Mouse (Mus musculus): Measurements from ENCODE around the gene Ckm. TPM values are rescaled to one million over a fixed set of nuclear protein-coding genes. Genes with fewer than 3 reads are reported as not detected.

The Ckm gene
- not detected for polyA plus RNA-seq (2021)

DNA sequence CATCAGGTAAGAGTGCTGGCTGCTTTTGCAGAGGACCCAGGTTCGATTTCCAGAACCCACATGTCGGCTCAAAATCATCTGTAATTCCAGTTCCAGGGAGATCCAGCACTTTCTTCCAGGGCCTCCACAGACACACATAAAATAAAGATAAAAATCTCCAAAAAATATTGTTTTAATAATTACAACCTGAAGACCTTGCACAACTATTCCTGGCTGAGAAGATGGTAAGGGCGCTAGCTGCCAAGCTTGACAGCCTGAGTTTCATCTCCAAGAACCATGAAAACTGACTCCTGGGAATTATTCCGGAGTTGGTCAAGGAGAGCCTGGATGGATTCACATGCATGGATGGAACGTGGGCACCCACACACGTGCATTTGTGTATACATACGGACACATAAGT lies at the start of gene Ckm:
Gene Ckm, plus strand, starts transcription at position 301 of the 400 bp plus-strand sequence.
- H3K27me3 ChIP-seq, result no peaks in the 10 kb centered on the region
- CTCF ChIA-PET, result interaction anchor here (0.8 to 2.3 kb wide), 9 partner anchors 17 to 217 kb away, joined by 3 to 14 read pairs (median 4); no protein-coding TSS in a partner anchor
- in situ Hi-C loops (cut with MboI; ENCODE audit: low pct_unique_long_range_greater_than_20kb), result loop anchor here (5.0 kb wide), 1 partner anchor 173 kb away; the partner anchor contains the start of genes Gemin7 and Zfp296
- POLR2A ChIA-PET, result no interaction called here
- ATAC-seq, result no peak
- DNase-seq (ENCODE audit: low read depth, low spot score), result no peak
- TF ChIP-seq CTCF (IDR thresholded peaks at IDR 0.05), result no peak

DNA sequence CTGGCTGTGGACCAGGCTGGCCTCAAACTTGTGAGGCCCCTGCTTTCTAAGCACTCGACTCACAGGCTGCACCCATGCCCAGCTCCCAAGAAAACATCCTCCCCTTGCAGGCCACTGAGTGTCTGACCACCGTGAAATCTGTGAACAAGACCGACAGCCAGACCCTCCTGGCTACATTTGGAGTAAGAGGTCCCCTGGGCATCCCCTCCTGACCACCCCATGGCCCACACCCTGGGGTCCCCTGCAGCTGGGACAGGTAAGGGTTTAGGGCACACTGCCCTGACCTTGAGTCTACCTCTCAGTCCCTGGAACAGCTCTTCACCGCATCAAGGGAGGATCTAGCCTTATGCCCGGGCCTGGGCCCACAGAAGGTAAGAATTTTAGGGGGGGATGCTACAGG lies 49.6 kb upstream of the Ckm start:
- in situ Hi-C loops (cut with MboI; ENCODE audit: low pct_unique_long_range_greater_than_20kb), result no loop called here
- DNase-seq (ENCODE audit: low read depth, low spot score), result no peak
- POLR2A ChIA-PET, result no interaction called here
- no peak for ATAC-seq
- CTCF ChIA-PET, result interaction anchor here (1.4 to 1.7 kb wide), 2 partner anchors 12 to 70 kb away, joined by 3 to 4 read pairs; no protein-coding TSS in a partner anchor
- no peaks in the 10 kb centered on the region for H3K27me3 ChIP-seq
- TF ChIP-seq CTCF (IDR thresholded peaks at IDR 0.05), result no peak

DNA sequence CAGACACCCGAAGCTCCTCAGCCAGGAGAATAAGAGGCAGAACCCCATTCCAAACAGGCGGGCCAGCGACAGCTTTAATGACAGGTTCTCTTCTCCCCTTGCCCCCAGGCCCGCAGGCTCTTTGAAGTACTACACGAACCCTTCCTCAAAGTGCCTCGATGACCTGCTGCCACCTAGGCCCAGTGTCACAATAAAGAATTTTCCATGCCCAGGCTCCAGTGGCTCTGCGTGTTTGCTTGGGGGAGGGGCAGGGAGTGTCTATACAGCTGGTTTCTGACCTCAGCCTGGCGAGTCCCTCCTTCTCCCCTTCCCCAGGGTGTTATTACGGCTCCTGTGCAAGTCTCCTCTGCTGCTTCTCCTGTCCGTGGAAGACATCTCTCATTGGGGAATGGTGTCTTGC lies 48.3 kb upstream of the Ckm start:
- H3K27me3 ChIP-seq, result no peaks in the 10 kb centered on the region
- CTCF ChIA-PET, result interaction anchor here (1.0 to 1.7 kb wide), 2 partner anchors 13 to 178 kb away, joined by 3 read pairs; no protein-coding TSS in a partner anchor
- TF ChIP-seq CTCF (IDR thresholded peaks at IDR 0.05), result no peak
- no peak for ATAC-seq
- in situ Hi-C loops (cut with MboI; ENCODE audit: low pct_unique_long_range_greater_than_20kb), result no loop called here
- POLR2A ChIA-PET, result no interaction called here
- DNase-seq (ENCODE audit: low read depth, low spot score), result no peak

DNA sequence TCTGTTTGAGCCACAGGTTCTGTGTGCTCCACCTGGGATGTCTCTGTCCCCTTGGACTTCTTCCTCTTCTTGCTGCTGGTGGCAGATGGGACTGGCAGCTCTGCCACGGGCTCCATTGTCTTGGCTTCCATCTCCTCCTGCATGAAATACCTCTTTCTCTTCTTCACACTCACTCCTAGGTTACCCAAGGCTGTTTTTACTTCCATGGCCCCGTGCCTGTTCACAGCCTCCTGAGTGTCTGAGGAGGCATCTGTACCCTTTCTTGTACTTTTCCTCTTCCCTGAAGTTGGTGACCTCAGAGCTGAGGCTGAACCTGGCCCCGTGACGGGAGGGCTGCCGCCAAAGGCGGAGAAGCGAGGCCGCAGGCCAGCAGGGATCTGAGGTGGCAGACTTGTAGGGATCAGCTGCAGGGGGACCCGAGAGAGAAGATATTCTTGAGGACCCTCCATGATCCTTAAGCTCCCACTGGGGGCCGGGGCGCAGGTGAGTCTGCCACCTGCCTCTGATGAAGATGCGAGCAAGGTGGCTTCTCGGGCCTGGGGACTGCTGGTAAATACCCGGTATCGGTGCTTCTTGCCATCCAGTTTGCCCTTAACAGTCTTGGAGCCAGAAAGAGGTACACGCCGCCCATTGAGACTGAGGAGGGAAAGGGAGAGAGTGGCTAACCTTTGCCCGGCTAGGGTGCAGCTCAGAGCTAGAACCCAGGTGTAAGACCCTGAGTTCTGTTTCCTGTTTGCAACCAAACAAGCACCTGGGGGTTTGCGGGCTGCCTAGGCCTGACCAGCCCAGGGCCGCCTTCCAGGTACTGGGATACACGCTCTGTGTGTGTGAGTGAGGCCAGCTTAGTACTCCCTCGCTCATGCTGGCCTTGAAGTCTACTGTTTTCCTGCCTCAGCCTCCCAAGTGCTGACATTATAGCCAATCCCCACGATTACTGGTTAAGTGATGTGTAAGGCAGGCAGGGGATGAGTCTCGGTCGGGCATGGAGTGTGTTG lies 46.9 kb upstream of the Ckm start:
- in situ Hi-C loops (cut with MboI; ENCODE audit: low pct_unique_long_range_greater_than_20kb), result no loop called here
- no peaks in the 10 kb centered on the region for H3K27me3 ChIP-seq
- CTCF ChIA-PET, result interaction anchor here (0.8 kb wide), 1 partner anchor 57 kb away, joined by 3 read pairs; no protein-coding TSS in a partner anchor
- DNase-seq (ENCODE audit: low read depth, low spot score) (no peak), ATAC-seq (no peak)
- TF ChIP-seq CTCF (IDR thresholded peaks at IDR 0.05), result no peak
- POLR2A ChIA-PET, result no interaction called here

DNA sequence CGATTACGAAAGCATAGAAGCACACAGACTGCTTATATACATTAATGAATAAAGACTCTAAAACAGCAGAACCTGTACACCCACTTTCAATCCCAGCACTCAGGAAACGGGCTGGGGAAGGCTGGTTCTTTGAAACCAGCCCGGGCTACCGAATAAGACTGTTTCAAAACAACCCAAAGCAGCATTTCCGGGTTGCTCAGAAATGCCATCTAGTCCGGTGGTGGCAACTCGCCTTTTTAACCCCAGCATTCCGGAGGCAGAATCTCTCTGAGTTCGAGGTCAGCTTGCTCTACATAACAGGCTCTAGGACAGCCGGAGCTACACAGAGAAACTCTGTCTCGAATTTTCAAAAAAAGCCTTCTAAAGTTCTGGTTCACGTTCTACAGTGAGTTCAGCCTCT lies 45.9 kb upstream of the Ckm start:
- TF ChIP-seq CTCF (IDR thresholded peaks at IDR 0.05), result no peak
- DNase-seq (ENCODE audit: low read depth, low spot score), result no peak
- ChIA-PET CTCF (interaction anchor here (1.3 to 5.8 kb wide), 2 partner anchors 13 to 19 kb away, joined by 4 to 38 read pairs; no protein-coding TSS in a partner anchor), POLR2A (interaction anchor here (0.6 to 0.9 kb wide), 3 partner anchors 17 to 93 kb away, joined by 3 read pairs; no protein-coding TSS in a partner anchor)
- no peaks in the 10 kb centered on the region for H3K27me3 ChIP-seq
- no peak for ATAC-seq
- in situ Hi-C loops (cut with MboI; ENCODE audit: low pct_unique_long_range_greater_than_20kb), result no loop called here

DNA sequence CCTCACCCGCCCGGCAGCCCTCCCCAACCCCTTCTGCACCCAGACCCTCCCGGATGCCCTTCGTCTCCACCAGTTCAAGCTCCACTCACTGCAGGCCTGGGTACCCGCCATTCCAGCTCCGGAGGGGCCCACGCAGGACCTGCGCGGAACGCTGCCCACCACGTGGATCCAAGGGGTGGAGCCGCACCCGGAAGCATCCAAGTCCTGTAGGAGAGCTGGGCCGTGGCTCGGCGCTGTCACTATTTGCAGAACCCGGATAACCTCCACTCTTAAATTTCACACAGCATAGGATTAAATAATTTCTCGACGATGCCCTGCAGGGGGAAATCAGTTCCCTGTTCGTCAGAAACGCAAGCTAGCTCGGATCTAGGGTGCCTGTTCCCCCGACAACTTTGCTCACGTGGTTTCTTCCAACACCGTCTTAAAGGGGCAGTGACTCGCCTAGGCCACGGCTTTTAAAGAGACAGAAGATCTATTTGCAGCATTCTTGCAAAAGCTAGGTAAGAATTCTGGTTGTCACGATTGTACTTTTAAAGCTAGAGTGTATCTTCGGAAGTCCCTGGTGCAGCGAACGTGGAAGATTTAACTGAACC lies 45.2 kb upstream of the Ckm start, which contains the start of the genes Cd3eap and Ppp1r13l:
Gene Cd3eap, minus strand, starts transcription at position 185 of the 593 bp plus-strand sequence.
Gene Ppp1r13l, plus strand, starts transcription at position 451 of the 593 bp plus-strand sequence.
- DNase-seq (ENCODE audit: low read depth, low spot score) (no peak), ATAC-seq (peak; percentile 33)
- TF ChIP-seq CTCF (IDR thresholded peaks at IDR 0.05), result no peak
- H3K27me3 ChIP-seq, result no peaks in the 10 kb centered on the region
- CTCF ChIA-PET, result interaction anchor here (0.9 to 5.8 kb wide), 3 partner anchors 11 to 19 kb away, joined by 3 to 38 read pairs (median 4); no protein-coding TSS in a partner anchor
- in situ Hi-C loops (cut with MboI; ENCODE audit: low pct_unique_long_range_greater_than_20kb), result no loop called here
- POLR2A ChIA-PET, result interaction anchor here (0.6 to 1.8 kb wide), 5 partner anchors 17 to 94 kb away, joined by 3 to 4 read pairs (median 3); no protein-coding TSS in a partner anchor

DNA sequence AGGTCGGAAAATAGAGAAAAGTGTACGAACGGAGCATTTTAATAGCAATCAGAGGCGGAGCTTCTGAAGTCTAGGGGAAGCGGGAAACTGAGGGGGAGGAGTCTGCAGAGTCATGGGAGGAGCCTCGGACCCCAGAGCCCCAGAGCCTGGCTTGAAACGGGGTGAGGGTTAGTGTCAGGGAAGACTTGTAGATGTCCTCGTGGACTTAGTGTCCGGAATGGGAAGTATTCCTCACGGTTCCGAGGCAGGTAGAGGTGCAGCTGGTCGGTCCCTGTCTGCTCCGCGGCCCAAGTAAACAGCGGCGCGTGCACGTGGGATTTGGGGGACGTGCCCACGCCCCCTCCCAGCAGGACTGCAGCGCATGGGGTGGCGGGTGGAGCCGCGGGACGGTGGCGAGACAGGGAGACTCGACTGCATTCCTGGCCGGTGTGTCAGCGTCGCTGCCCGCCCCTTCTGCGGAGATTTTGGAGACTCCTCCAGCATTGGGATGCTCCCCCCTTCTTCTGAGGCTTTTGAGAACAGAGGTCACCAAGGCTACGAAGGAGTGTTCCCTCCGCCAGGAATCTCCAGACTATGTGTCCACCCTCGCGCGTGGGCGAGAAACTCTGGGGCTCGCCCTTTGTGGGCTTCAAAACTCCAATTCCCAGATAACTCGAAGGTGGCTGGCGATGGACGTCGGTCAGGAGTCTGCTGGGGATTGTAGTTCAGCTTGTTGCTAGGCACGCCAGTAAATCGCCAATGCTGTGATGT lies 44.5 kb upstream of the Ckm start:
- no peak for DNase-seq (ENCODE audit: low read depth, low spot score)
- in situ Hi-C loops (cut with MboI; ENCODE audit: low pct_unique_long_range_greater_than_20kb), result no loop called here
- ChIA-PET POLR2A (interaction anchor here (0.9 to 1.8 kb wide), 4 partner anchors 13 to 90 kb away, joined by 3 to 5 read pairs (median 4); no protein-coding TSS in a partner anchor), CTCF (interaction anchor here (0.9 to 5.8 kb wide), 4 partner anchors 11 to 18 kb away, joined by 3 to 38 read pairs (median 8); no protein-coding TSS in a partner anchor)
- no peak for TF ChIP-seq CTCF (IDR thresholded peaks at IDR 0.05)
- no peaks in the 10 kb centered on the region for H3K27me3 ChIP-seq
- peak; percentile 49 for ATAC-seq

DNA sequence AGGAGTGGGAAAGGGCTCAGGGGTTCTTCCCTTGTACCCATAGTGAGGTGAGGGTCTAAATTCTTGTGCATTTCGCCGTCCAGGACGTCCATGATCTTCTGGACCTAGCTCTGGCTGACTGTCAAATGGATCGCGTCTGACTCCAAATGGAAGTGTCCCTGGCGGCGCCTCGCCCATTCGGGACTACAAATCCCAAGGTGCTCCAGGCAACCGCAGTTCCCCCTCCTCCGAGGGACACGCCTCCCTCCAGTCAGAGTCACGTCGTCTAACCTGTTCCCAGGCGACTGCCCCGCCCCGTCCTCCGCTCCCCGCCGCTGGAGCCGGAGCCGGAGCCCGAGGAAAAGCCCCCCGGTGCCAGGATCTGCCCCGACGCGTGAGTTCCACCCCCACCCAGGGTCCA lies 43.6 kb upstream of the Ckm start:
- ChIA-PET CTCF (interaction anchor here (1.5 to 5.8 kb wide), 8 partner anchors 11 to 122 kb away, joined by 4 to 38 read pairs (median 9); partner anchors contain the start of gene Ercc1), POLR2A (interaction anchor here (0.6 to 1.8 kb wide), 3 partner anchors 14 to 299 kb away, joined by 3 to 5 read pairs (median 4); no protein-coding TSS in a partner anchor)
- DNase-seq (ENCODE audit: low read depth, low spot score) (no peak), ATAC-seq (peak; percentile 36)
- no peak for TF ChIP-seq CTCF (IDR thresholded peaks at IDR 0.05)
- in situ Hi-C loops (cut with MboI; ENCODE audit: low pct_unique_long_range_greater_than_20kb), result no loop called here
- H3K27me3 ChIP-seq, result no peaks in the 10 kb centered on the region

DNA sequence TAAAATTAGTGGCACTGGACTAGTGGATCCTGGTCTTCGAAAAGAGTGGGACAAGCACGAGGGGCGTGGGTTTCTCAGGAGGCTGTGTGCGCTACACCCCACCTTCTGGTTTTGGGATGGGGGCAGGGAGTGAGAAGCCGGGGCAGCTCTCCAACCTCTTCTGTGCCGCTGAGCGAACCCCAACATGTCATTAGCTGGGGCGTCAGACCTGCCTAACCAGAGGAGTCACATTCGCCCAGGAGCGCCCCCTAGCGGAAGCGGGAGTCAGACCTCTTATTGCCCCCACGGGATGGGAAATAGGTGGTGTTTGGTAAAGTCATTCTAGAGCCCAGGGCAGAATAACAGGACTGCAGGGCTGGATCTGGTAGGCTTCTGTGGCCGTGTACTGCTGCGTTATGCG lies 42.9 kb upstream of the Ckm start:
- ATAC-seq, result no peak
- in situ Hi-C loops (cut with MboI; ENCODE audit: low pct_unique_long_range_greater_than_20kb), result no loop called here

More for the DNA sequence above, 42.9 kb upstream of the Ckm start:
- no peaks in the 10 kb centered on the region for H3K27me3 ChIP-seq
- POLR2A ChIA-PET, result interaction anchor here (1.6 kb wide), 1 partner anchor 15 kb away, joined by 5 read pairs; no protein-coding TSS in a partner anchor
- DNase-seq (ENCODE audit: low read depth, low spot score), result no peak
- no peak for TF ChIP-seq CTCF (IDR thresholded peaks at IDR 0.05)
- CTCF ChIA-PET, result interaction anchor here (0.6 to 5.8 kb wide), 10 partner anchors 11 to 122 kb away, joined by 3 to 38 read pairs (median 7); partner anchors contain the start of gene Ercc1
